Mouse (Mus musculus) liver, embryonic 14.5 days (tissue): Measurements from ENCODE around the gene Psmc3. TPM values are rescaled to one million over a fixed set of nuclear protein-coding genes. Genes with fewer than 3 reads are reported as not detected.

Experiments
- ATAC-seq: fragments of 200-750 bp; cut with Nextera tagmentation; 2 replicates; pipeline ENCODE4 v1.8.0; 2017; ENCODE audit warnings: moderate number of reproducible peaks, mild to moderate bottlenecking, moderate library complexity; ENCODE audit not compliant: insufficient read depth
- DNase-seq, 3 experiments: peaks; one replicate each; pipeline ENCODE4 v3.0.0-alpha.2; 2012 to 2013; ENCODE audit warnings: low read depth in 3 of 3, low spot score in 3 of 3
- H3K27ac ChIP-seq: fragments of 300-500 bp; sonication (generic); 2 replicates; pipeline ENCODE4 v1.5.1; 2014; ENCODE audit warnings: moderate library complexity, mild to moderate bottlenecking, control low read depth, inconsistent platforms
- H3K27me3 ChIP-seq: fragments of 300-500 bp; sonication (generic); 2 replicates; pipeline ENCODE4 v1.6.1; 2014; ENCODE audit warnings: mild to moderate bottlenecking, low read length, moderate library complexity; ENCODE audit not compliant: control insufficient read depth, insufficient read depth
- H3K36me3 ChIP-seq: fragments of 300-500 bp; sonication (generic); replicated peaks from 2 replicates; pipeline ENCODE4 v1.6.1; 2014; ENCODE audit warnings: low read depth; ENCODE audit not compliant: control insufficient read depth, insufficient read depth
- H3K4me1 ChIP-seq, 2 experiments: fragments of 200-500 bp in 1 of 2; fragments of 300-500 bp in 1 of 2; sonication (generic) in 1 of 2; replicated peaks; 2 replicates each; pipeline ENCODE4 v1.6.1; 2012 to 2014; ENCODE audit warnings: antibody characterized with exemption in 1 of 2, inconsistent platforms in 1 of 2, low read length in 1 of 2; ENCODE audit not compliant: control insufficient read depth in 2 of 2, insufficient read depth in 2 of 2
- H3K4me2 ChIP-seq: fragments of 300-500 bp; sonication (generic); 2 replicates; pipeline ENCODE4 v1.6.1; 2014; ENCODE audit warnings: low read depth, mild to moderate bottlenecking, control low read depth, moderate library complexity
- H3K4me3 ChIP-seq, 2 experiments: fragments of 200-500 bp in 1 of 2; fragments of 300-500 bp in 1 of 2; sonication (generic) in 1 of 2; 2 replicates each; pipeline ENCODE4 v1.5.1; 2012 to 2014; ENCODE audit warnings: low read depth in 2 of 2, low read length in 2 of 2, mild to moderate bottlenecking in 2 of 2, control low read depth in 1 of 2, inconsistent platforms in 1 of 2, moderate library complexity in 1 of 2; ENCODE audit not compliant: insufficient read depth in 1 of 2
- H3K9ac ChIP-seq: fragments of 300-500 bp; sonication (generic); replicated peaks from 2 replicates; pipeline ENCODE4 v1.6.1; 2014; ENCODE audit warnings: mild to moderate bottlenecking, control low read depth, moderate library complexity
- H3K9me3 ChIP-seq: fragments of 300-500 bp; sonication (generic); 2 replicates; pipeline ENCODE4 v1.6.1; 2016; ENCODE audit warnings: low read length, mixed read lengths; ENCODE audit not compliant: control insufficient read depth
- CTCF ChIP-seq: IDR thresholded peaks from 2 replicates; pipeline ENCODE4 v1.5.1; 2016; ENCODE audit warnings: antibody characterized with exemption, low read depth, control low read depth
- EP300 ChIP-seq: IDR thresholded peaks from 2 replicates; pipeline ENCODE4 v1.6.1; 2016; ENCODE audit warnings: antibody characterized with exemption, low read depth
- WGBS: fragments of 180-500 bp; shearing (Covaris S2); extraction: QIAGEN DNeasy Blood & Tissue Kit; methylation state at CpG from one replicate; pipeline ENCODE4 v1.1.7; 2014; ENCODE audit not compliant: insufficient replicate concordance; 5-methylcytosine and 5-hydroxymethylcytosine counted together
- polyA plus RNA-seq, 2 experiments: library from polyadenylated mRNA; depleted of rRNA in 1 of 2; stranded (reverse) in 1 of 2; unstranded in 1 of 2; fragments of >200 nt; fragmentation: Nextera tagmentation in 1 of 2; extraction: Ambion mirVana in 1 of 2; gene quantifications; 2 replicates each; pipeline versions ENCODE4 v1.2.1 to v1.2.3; 2012 to 2014

The Psmc3 gene
- polyA plus RNA-seq, 2 experiments = 126 to 174 TPM

DNA sequence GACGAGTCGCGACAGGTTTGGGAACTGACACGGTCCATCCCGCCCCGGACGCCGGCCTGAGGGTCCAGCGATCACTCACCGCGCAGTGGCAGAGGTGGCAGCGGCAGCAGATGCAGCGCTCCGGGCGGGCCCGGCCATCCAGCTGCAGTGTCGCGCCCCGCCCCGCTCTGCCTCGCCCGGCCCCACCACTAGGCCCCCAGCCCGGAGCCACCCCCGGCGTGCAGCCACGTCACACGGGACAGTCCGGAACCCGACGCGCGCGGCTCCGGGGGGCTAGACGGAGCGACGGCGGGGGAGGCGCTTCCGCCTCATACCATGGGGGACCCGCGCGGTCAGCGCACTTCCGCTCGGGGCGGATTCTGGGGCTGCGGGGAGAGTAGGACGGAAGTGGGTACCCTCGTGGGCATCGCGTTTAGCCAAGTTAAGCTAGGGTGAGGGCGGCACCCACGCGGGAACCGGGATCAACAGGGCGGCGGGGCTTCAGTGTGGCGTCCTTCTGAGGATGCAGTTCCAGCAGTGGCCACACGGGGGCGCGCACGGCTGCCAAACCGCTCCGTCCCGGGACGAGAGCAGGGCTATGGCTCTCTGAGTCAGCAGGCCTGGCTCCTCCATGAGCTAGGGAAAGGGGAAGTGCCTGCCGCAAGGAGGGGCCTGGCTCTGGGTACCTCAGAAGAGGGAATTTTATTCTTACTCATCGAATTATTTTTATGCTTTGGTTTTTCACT, 16.4 kb downstream of the Psmc3 start, which contains the start of gene Slc39a13:
Gene Slc39a13, minus strand, starts transcription at position 342 of the 725 bp plus-strand sequence.
- Histone ChIP-seq H3K9me3 (no peaks in the 10 kb centered on the region), H3K27ac (peak within 1 kb of the TSS; percentile 46), H3K27me3 (no peaks in the 10 kb centered on the region), H3K4me3 (peak within 1 kb of the TSS; percentile 68 to 73), H3K4me1 (peaks cover 0 to 11% of the 10 kb centered on the region in 2 experiments; a peak in 3 of 4 replicates), H3K9ac (peak within 1 kb of the TSS; percentile 72), H3K36me3 (no peaks in the 10 kb centered on the region), H3K4me2 (peak within 1 kb of the TSS; percentile 85)
- TF ChIP-seq CTCF = peak; percentile 99
- peak; percentile 39; the same call in 1 of the 2 replicates for TF ChIP-seq EP300
- DNase-seq = peak; percentile 77 to 84 (median 81)
- ATAC-seq = peak; percentile 96
- under 1% methylated on average over 69 of the region's 69 CpGs for WGBS

DNA sequence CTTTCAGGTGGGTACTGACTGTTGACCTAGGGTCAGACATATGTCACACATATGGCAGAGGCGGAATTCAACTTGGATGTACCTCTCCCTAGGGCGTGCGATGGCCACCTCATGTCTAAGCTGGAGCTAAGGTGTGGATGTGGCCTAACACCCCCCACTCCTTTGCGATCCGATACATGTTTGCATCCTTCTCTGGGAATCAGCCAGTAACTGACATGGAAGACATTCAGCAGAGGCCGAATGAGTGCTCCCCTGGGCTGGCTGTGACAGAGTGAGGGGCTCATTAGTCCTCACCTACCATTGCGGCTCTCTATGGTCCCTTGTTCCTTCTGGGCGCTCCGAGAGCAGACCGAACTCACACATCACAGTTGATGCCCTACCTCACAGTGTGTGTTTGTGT, 17.2 kb downstream of the Psmc3 start:
- H3K36me3 ChIP-seq = no peaks in the 10 kb centered on the region
- H3K27ac ChIP-seq = no peak overlapping the region
- TF ChIP-seq EP300 (no peak), CTCF (no peak)
- H3K4me2 ChIP-seq = peak overlapping the region; percentile 85
- peaks cover 0 to 11% of the 10 kb centered on the region in 2 experiments; a peak in 3 of 4 replicates for H3K4me1 ChIP-seq
- H3K9ac ChIP-seq = peak overlapping the region; percentile 54
- 85% methylated on average over 10 of the region's 10 CpGs for WGBS
- DNase-seq (no peak), ATAC-seq (no peak)
- no peaks in the 10 kb centered on the region for H3K9me3 ChIP-seq
- H3K27me3 ChIP-seq = no peaks in the 10 kb centered on the region
- no peak overlapping the region for H3K4me3 ChIP-seq

DNA sequence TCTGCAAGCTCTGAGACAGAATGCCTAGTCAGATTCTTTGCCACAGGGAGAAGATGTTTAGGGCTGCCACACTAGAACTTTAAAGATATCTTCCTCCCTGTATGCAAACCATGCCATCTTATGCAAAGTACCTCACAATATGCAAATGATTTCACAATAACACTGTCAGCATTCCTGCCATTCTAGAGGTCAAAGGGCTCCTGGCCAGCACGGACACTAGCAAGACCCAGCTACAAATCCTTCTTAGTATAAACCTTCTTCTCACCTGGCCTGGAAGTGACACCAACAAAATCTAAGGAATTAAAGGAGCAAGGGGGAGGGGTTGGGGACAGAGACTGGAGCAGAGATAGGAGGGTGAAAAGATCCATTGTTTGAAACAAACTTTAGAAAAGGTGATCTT, 18.3 kb downstream of the Psmc3 start:
- TF ChIP-seq EP300 (no peak), CTCF (no peak)
- H3K4me3 ChIP-seq = no peak overlapping the region
- 50% methylated on average over 1 of the region's 1 CpGs for WGBS
- no peak overlapping the region for H3K4me2 ChIP-seq
- H3K9ac ChIP-seq = no peak overlapping the region
- H3K36me3 ChIP-seq = no peaks in the 10 kb centered on the region
- DNase-seq = no peak
- peaks cover 0 to 11% of the 10 kb centered on the region in 2 experiments; a peak in 3 of 4 replicates for H3K4me1 ChIP-seq
- no peaks in the 10 kb centered on the region for H3K9me3 ChIP-seq
- no peaks in the 10 kb centered on the region for H3K27me3 ChIP-seq
- no peak overlapping the region for H3K27ac ChIP-seq
- no peak for ATAC-seq

DNA sequence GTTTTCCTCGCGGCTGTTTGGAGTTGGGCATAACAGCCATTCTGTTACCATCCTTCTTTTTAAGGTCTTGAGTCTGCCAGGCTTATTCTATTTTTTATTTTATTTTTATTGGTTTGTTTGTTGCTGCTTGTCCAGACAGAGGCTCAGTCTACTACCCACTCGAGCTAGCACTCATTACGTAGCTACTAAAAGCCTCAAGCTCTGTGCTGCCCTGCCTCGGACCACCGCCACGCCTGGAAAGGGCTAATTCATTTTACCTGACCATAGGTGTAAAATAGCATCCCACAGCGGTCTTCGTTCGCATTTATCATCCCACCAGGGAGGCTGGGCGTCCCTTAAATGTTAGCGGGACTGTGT, 24.1 kb downstream of the Psmc3 start:
- no peaks in the 10 kb centered on the region for H3K36me3 ChIP-seq
- no peaks in the 10 kb centered on the region for H3K9me3 ChIP-seq
- H3K4me2 ChIP-seq = peak overlapping the region; percentile 69; the same call in 1 of the 2 replicates
- DNase-seq (no peak), ATAC-seq (no peak)
- no peak overlapping the region for H3K27ac ChIP-seq
- H3K4me3 ChIP-seq = peak overlapping the region in 1 of 2 experiments; percentile 45; a peak in 2 of 4 replicates
- TF ChIP-seq CTCF = no peak
- peaks cover 2 to 3% of the 10 kb centered on the region in 2 experiments; a peak in 1 of 4 replicates for H3K4me1 ChIP-seq
- 36% methylated on average over 12 of the region's 12 CpGs for WGBS
- no peaks in the 10 kb centered on the region for H3K27me3 ChIP-seq
- H3K9ac ChIP-seq = no peak overlapping the region

DNA sequence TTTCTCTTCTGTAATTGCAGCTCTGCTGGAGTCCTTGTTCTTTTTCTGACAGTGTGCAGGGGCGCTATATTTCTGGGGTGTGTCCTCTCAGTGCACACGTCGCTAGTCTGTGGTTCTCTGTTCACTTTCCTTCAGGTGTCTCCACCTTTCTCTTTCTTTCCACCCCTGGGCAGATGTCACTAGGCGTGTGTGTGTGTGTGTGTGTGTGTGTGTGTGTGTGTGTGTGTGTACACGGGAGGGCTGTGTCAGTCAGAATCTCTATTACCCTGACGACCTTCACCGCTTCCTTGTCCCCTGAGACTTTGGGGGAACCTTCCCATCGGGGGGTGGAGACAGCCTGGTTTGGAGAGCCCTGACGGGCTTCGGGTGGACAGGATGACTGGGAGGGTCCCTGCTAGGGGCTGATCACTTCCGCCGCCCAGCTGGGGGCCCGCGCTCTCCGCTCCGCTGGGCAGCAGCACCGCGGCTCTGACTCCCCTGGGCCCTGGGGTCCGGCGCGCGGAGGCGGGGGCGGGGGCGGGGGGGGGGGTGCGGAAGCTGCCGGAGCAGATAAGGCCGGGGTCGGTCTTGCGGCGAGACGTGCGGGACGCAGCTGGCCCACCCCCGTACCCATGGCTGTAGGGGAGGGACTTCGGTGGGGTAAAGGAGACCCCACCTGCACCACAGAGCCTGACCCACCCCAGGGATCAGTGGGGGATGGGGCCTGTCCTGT, 24.7 kb downstream of the Psmc3 start:
- DNase-seq (no peak), ATAC-seq (peak; percentile 34; the same call in 1 of the 2 replicates)
- Histone ChIP-seq H3K4me1 (peaks cover 2 to 8% of the 10 kb centered on the region in 2 experiments; a peak in 1 of 4 replicates), H3K4me2 (peak overlapping the region; percentile 69), H3K9me3 (no peaks in the 10 kb centered on the region), H3K36me3 (no peaks in the 10 kb centered on the region), H3K27ac (no peak overlapping the region), H3K27me3 (no peaks in the 10 kb centered on the region), H3K4me3 (peak overlapping the region; percentile 45 to 48), H3K9ac (peak overlapping the region; percentile 34)
- TF ChIP-seq CTCF (no peak), EP300 (no peak)
- 2% methylated on average over 36 of the region's 36 CpGs for WGBS
